Mouse (Mus musculus) layer of hippocampus, adult 18-20 months (tissue): Measurements from ENCODE around the gene Obsl1. TPM values are rescaled to one million over a fixed set of nuclear protein-coding genes. Genes with fewer than 3 reads are reported as not detected.
A peak's percentile ranks its signal among the peaks of the same experiment; 100 is the strongest.

Experiments
- DNase-seq, 2 experiments: peaks; one replicate each; pipeline ENCODE4 v3.0.0; 2022; ENCODE audit warnings: low spot score in 2 of 2
- long read RNA-seq: library from polyadenylated mRNA; stranded (forward); transcript quantifications from one replicate; pipeline ENCODE4 v2.0.0, GENCODE M21; 2021
- total RNA-seq, 2 experiments: library from RNA; stranded (reverse); gene quantifications; 2 replicates each; pipeline ENCODE4 v1.2.3; 2021

Obsl1 gene
- 10 to 100 TPM; 18.3 to 19.2 TPM for total RNA-seq
- long read RNA-seq, partial matches to known transcripts: 7 of 9 reads
- long read RNA-seq, other reads (novel, unspliced or antisense): 2 of 9 reads

GRCm38 (mm10) chr1:75505956-75506831 is at the start of gene Obsl1:
Obsl1 (minus strand) TSS chr1:75506452.
- no peak for DNase-seq

DNA sequence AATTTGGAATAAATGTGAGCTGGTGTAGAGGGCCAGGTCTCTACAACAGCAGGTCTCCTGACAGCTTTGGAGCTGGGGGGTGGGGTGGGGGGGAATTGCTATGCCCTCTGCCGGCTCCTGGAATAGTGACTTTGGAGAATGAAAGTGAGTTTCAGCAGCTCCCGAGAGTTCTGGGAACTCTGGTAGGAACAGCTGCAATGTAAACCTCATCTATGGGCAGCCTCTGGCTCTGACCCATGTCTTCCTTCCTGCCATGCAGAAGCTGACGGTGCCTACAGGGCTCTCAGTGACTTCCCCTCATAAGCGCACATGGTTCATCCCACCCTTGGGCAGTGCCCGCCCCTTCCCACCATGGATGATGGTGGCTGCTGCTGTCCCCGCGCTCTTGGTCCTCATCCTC is 49.4 kb upstream of the Obsl1 start:
- DNase-seq: no peak

DNA sequence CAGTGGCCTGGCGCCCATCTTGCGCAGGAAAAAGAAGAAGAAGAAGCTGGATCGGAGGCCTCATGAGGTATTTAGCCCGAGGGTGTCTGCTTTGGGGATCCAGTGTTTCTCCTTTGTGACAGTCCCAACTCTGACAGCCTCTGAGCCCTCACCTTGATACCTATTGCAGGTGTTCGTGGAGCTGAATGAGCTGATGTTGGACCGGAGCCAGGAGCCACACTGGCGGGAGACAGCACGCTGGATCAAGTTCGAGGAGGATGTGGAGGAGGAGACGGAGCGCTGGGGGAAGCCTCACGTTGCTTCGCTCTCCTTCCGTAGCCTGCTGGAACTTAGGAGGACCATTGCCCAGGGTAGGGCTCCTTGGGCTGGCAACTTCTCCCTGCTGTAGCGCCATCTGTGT is 44.3 kb upstream of the Obsl1 start:
- DNase-seq: no peak

GRCm38 (mm10) chr1:75549289-75550279 is 43.3 kb upstream of the Obsl1 start:
- DNase-seq: no peak

- DNase-seq: no peak
Observed at GRCm38 (mm10) chr1:75548871-75549270, 42.6 kb upstream of the Obsl1 start.

DNA sequence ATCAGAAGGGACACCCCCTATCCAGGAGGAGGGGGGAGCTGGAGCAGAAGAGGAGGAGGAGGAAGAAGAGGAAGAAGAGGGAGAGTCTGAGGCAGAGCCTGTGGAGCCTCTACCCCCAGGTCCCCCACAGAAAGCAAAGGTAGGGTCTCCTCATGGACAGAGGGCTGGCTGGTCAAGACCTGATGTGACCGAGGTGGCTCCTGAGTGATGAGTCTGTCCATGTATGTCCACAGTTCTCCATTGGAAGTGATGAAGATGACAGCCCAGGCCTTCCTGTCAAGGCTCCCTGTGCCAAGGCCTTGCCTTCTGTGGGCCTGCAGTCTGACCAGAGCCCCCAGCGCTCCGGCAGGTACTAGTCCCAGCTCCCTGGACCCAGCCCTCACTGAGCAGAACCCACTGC is 41.8 kb upstream of the Obsl1 start:
- DNase-seq: no peak

DNA sequence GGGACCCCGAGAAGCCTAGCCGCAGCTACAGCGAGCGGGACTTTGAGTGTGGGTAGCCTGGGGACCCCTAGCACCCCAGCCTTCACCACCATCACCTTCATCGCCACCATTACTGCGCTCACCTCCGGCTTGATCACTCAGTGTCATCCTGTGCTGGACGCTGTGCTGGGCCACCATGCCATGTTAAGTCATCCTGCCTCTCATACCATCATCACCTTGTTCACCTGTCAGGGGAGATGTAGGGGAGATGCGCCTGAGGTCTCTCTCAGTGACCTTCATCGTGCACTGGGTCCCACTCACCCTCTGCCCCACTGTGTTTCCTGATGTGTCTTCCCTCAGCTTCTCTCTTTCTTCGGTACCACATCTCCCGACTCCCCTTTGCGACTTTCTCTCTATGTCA is 41.1 kb upstream of the Obsl1 start:
- DNase-seq: no peak

- peak in 1 of 2 experiments; percentile 53 for DNase-seq
Observed at GRCm38 (mm10) chr1:75545965-75546956, 40.0 kb upstream of the Obsl1 start, which contains the start of gene Slc4a3. Slc4a3 (plus strand) TSS chr1:75546266.

GRCm38 (mm10) chr1:75544351-75544750 is 38.1 kb upstream of the Obsl1 start:
- DNase-seq: no peak

GRCm38 (mm10) chr1:75541496-75541895 is 35.2 kb upstream of the Obsl1 start:
- no peak for DNase-seq

DNA sequence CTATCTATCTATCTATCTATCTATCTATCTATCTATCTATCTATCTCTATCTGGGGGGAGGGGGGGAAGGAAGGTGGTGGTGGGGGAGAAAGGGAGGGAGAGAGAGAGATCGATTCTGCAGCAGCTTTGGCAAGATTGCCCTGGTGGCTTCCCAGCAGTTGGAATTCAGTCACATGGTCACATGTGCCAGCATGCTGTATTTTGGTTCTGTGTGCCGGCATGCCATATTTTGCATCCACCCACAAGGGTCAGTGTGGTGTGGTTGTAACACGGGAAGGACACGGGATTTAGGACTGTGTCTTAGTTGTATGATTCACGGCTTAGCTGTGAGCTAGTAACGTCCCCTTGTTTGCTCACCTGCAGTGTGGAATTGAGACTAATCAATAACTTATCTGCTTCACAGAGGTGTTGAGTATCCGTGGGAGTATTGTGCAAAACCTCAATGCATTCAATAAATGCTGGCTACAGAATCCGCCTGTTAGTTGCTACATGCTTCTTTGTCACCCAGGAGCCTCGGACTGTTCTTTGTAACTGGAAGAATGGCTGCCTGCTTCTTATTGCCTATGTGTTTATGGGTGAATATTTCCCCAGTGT is 32.4 kb upstream of the Obsl1 start:
- no peak for DNase-seq

GRCm38 (mm10) chr1:75537587-75537986 is 31.3 kb upstream of the Obsl1 start:
- DNase-seq: no peak

GRCm38 (mm10) chr1:75533325-75534252 is 27.3 kb upstream of the Obsl1 start:
- DNase-seq: no peak

DNA sequence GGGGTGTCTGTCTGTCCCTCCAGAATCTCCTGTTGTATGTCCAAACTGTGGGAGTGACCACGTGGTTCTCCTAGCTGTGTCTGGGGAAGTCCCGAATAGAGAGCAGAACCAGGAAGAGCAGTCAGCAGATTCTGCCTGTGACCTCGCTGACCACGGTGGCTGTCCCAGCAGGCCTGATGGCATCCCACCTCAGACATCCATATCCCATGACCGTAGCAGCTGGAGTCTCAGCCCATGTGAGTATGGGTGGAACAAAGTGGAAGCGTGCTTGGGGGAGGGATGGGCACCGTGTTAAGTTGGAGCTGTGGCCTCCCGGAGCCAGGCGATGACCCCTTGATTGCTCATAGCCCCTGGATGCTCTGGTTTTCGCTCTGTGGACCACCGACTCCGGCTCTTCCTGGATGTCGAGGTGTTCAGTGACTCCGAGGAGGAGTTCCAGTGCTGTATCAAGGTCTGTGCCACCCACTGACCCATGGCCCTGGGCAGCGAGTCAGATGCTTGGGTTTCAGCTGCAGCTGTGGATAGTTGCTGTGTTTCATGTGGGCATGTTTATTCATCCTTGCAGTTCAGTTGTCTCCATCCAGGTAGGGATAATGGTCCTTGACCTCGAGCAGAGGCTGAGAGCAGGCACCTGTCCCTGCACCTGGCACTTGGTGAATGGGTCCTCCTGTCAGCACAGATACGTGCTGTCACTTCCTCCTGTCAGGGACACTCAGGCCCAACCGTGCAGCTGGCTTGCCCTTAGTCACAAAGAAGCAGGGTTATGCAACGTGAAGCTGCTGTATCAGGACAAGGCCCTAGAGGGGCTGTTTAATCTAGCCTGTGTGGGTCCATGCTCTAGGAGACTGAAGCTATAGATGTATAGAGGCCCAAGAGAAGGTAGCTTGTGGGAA is 26.3 kb upstream of the Obsl1 start:
- no peak for DNase-seq

DNA sequence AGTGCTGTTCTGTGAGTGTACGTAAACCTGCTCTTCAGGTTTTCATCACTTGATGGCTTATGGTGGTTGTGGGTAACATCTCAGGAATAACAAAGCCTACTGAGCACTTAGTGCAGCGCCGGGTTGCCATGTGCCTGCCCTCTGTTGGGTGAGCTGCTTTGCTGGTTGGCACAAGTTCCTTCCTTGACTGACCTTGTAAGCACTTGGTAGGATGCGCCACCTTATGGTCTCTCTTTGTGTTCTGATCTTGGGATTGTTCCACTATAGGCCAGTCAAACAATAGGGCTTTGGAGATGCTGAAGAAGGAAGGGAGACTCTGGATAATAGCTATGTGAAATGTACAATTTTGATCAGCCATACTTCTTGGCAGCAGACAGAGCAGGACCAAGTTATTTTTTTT is 24.3 kb upstream of the Obsl1 start:
- no peak for DNase-seq

DNA sequence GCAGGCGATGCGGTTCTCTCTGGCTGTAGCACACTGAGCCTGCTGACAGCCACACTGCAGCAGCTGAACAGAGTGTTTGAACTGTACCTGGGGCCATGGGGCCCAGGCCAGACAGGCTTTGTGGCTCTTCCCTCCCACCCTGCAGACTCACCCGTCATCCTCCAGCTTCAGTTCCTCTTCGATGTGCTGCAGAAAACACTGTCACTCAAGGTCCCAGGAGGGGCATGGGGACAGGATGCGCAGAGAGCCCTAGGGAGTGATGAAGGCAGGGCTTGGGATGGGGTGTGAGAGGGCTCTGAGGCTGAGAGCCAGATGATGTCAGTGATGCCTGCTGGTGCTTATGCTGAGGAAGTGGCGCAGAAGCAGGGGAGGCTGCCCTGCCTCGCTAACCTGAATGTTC is 18.4 kb upstream of the Obsl1 start:
- no peak for DNase-seq

- DNase-seq: peak; percentile 90 to 94
Observed at GRCm38 (mm10) chr1:75521321-75522031, 15.2 kb upstream of the Obsl1 start, which contains the start of gene Stk11ip. Stk11ip (plus strand) TSS chr1:75521529.
